Mouse (Mus musculus): ENCODE data around the gene Cmc1. TPM values are rescaled to one million over a fixed set of nuclear protein-coding genes. Genes with fewer than 3 reads are reported as not detected.

The Cmc1 gene
- polyA plus RNA-seq, 1 experiment from 2014 or later = 14.8 TPM

DNA sequence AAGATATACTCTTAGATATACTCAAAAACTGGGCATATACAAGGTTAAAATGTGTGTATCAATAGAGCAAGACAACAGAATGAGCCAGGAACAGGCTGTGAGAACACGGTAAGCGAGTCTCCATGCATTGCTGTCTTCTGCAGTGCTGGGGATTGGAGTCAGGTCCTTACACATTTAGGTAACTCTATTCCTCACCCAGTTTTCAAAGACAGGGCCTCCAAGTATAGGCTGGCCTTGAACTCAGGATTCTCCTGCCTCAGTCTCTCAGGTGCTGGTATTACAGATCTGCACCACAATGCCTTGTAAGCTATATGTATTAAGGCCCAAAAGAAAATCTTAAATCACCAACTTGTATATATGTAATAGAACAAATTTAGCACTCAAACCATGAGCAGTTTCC is 49.5 kb downstream of the Cmc1 start:
- 81% methylated on average over 2 of the region's 2 CpGs for WGBS (ENCODE audit: insufficient replicate concordance)
- no peak for ATAC-seq (ENCODE audit: low read depth)
- Histone ChIP-seq H3K9ac (ENCODE audit: low read depth, low read length) (no peak overlapping the region), H3K4me1 (ENCODE audit: control insufficient read depth, low read depth, low read length) (no peaks in the 10 kb centered on the region), H3K4me2 (ENCODE audit: low read depth, low read length) (no peak overlapping the region), H3K27ac (ENCODE audit: low read length) (no peak overlapping the region), H3K36me3 (ENCODE audit: control insufficient read depth, insufficient read depth) (no peaks in the 10 kb centered on the region), H3K9me3 (replicated peaks; ENCODE audit: control insufficient read depth, low read length) (no peaks in the 10 kb centered on the region), H3K27me3 (ENCODE audit: control insufficient read depth, insufficient read depth, low read depth, low read length) (no peaks in the 10 kb centered on the region), H3K4me3 (ENCODE audit: low read depth, low read length) (no peak overlapping the region)

DNA sequence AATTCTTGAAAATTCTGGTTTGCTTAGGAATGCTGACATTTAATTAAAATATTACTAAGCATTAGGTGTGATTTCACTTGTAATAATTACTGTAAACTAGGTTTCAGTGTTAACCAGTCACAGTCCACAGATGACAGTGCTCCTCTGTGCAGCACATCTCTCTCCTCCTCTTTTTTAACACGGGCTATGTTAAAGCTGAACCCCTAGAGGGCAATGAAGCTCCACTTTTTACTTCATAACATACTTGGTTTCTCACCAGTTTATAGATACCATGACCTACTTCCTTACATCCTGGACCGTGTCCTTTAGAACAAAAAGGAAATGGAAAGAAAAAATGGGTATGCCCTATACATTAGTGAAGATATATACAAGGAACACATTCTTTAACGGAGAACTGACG is 50.6 kb downstream of the Cmc1 start:
- Histone ChIP-seq H3K36me3 (ENCODE audit: control insufficient read depth, insufficient read depth) (no peaks in the 10 kb centered on the region), H3K4me3 (ENCODE audit: low read depth, low read length) (no peak overlapping the region), H3K27me3 (ENCODE audit: control insufficient read depth, insufficient read depth, low read depth, low read length) (no peaks in the 10 kb centered on the region), H3K27ac (ENCODE audit: low read length) (no peak overlapping the region), H3K4me2 (ENCODE audit: low read depth, low read length) (no peak overlapping the region), H3K9ac (ENCODE audit: low read depth, low read length) (no peak overlapping the region), H3K9me3 (replicated peaks; ENCODE audit: control insufficient read depth, low read length) (no peaks in the 10 kb centered on the region), H3K4me1 (ENCODE audit: control insufficient read depth, low read depth, low read length) (no peaks in the 10 kb centered on the region)
- no peak for ATAC-seq (ENCODE audit: low read depth)
- WGBS (ENCODE audit: insufficient replicate concordance) = 42% methylated on average over 4 of the region's 4 CpGs

DNA sequence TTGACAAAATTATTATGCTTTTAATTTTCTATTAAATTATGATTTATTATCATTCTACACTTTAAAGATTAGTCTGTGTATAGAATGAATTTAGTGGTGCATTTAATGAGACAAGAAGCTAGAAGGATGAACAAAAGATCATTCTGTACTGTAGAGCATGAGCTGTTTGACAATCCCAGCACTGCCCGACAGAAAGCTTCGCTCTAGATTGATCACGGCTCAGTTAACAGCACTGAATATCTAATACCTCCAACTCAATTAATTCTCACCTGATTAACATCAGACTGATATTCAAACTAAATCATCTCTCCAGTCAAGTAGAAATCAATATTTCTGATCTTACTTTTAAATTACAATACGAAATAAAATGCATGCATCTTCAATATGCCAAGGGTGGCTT is 66.1 kb downstream of the Cmc1 start:
- Histone ChIP-seq H3K4me1 (ENCODE audit: control insufficient read depth, low read depth, low read length) (no peaks in the 10 kb centered on the region), H3K4me2 (ENCODE audit: low read depth, low read length) (no peak overlapping the region)

DNA sequence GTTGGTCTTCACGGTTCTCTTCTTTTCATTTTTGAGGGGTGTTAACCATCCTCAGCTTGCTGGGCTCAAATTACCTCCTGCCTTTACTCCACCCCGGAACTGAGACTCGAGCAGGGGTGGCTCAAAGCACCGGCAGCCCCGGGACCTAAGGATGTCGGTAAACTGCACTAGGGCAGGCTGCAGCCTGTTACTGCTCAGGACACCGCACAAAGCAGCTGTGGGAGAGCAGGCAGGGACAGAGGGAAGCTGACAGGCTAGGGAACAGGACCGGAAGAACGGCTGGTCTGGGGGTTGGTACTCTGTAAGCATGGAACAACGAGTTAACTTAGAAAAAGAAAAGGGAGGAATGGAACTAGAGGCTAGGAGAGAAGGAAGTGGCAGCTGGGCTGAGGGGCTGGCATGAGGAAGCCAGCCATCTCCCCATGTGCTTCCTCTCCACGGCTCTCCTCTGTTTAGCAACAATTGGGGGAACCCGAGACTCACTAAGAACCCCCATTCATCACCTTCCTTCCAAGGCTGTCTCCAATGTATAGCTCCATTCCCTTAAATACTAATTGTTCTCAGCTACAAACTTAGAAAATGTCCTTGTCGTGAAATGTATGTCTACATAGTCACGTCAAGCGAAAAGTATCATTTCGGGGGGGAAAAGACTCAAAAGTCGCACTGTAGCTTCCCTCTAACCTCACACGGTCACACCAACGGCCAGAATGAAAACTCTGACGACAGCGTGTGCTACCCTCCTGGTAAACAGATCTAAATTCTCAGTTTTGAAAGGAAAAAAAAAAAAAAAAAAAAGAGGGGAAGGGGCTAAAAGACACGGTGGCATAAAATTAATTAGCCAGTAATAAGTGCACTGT is 67.2 kb downstream of the Cmc1 start:
- peak overlapping the region; percentile 57 for H3K4me2 ChIP-seq (ENCODE audit: low read depth, low read length)
- no peaks in the 10 kb centered on the region for H3K36me3 ChIP-seq (ENCODE audit: control insufficient read depth, insufficient read depth)
- no peaks in the 10 kb centered on the region for H3K4me1 ChIP-seq (ENCODE audit: control insufficient read depth, low read depth, low read length)
- 0 out of 2 replicates have a peak overlapping the region, but pooled peaks have one; percentile 32 for H3K9ac ChIP-seq (ENCODE audit: low read depth, low read length)
- WGBS (ENCODE audit: insufficient replicate concordance) = 9% methylated on average over 22 of the region's 22 CpGs
- peak overlapping the region; percentile 41 for H3K4me3 ChIP-seq (ENCODE audit: low read depth, low read length)
- H3K27me3 ChIP-seq (ENCODE audit: control insufficient read depth, insufficient read depth, low read depth, low read length) = no peaks in the 10 kb centered on the region
- peak; percentile 32; the same call in 1 of the 2 replicates for ATAC-seq (ENCODE audit: low read depth)
- no peak overlapping the region for H3K27ac ChIP-seq (ENCODE audit: low read length)
- H3K9me3 ChIP-seq (replicated peaks; ENCODE audit: control insufficient read depth, low read length) = no peaks in the 10 kb centered on the region

More for the DNA sequence above, 66.1 kb downstream of the Cmc1 start:
- Histone ChIP-seq H3K27ac (ENCODE audit: low read length) (no peak overlapping the region), H3K4me3 (ENCODE audit: low read depth, low read length) (no peak overlapping the region), H3K36me3 (ENCODE audit: control insufficient read depth, insufficient read depth) (no peaks in the 10 kb centered on the region), H3K9ac (ENCODE audit: low read depth, low read length) (no peak overlapping the region), H3K9me3 (replicated peaks; ENCODE audit: control insufficient read depth, low read length) (no peaks in the 10 kb centered on the region), H3K27me3 (ENCODE audit: control insufficient read depth, insufficient read depth, low read depth, low read length) (no peaks in the 10 kb centered on the region)
- ATAC-seq (ENCODE audit: low read depth) = no peak
- WGBS (ENCODE audit: insufficient replicate concordance) = 80% methylated on average over 4 of the region's 4 CpGs

DNA sequence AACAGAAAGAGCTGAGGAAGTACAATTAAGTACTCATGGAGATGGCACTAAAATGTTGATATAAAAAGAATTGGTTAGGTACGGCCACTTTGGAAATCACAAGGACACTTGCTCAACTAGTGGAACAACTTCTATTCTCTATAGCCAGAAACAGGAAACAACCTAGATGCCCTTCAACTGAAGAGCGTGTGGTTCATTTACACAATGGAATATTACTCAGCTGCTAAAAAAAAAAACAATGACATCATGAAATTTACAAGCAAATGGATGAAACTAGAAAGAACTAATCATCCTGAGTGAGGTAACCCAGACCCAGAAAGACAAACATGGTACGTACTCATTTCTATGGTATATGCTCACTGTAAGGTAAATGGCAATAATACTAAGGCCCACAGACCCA is 76.6 kb downstream of the Cmc1 start:
- H3K9me3 ChIP-seq (replicated peaks; ENCODE audit: control insufficient read depth, low read length) = no peaks in the 10 kb centered on the region
- WGBS (ENCODE audit: insufficient replicate concordance) = 83% methylated on average over 3 of the region's 3 CpGs
- H3K4me2 ChIP-seq (ENCODE audit: low read depth, low read length) = no peak overlapping the region
- H3K27me3 ChIP-seq (ENCODE audit: control insufficient read depth, insufficient read depth, low read depth, low read length) = no peaks in the 10 kb centered on the region
- no peak overlapping the region for H3K27ac ChIP-seq (ENCODE audit: low read length)
- peaks cover 13% of the 10 kb centered on the region for H3K4me1 ChIP-seq (ENCODE audit: control insufficient read depth, low read depth, low read length)
- no peaks in the 10 kb centered on the region for H3K36me3 ChIP-seq (ENCODE audit: control insufficient read depth, insufficient read depth)
- H3K9ac ChIP-seq (ENCODE audit: low read depth, low read length) = no peak overlapping the region
- no peak for ATAC-seq (ENCODE audit: low read depth)
- H3K4me3 ChIP-seq (ENCODE audit: low read depth, low read length) = no peak overlapping the region

DNA sequence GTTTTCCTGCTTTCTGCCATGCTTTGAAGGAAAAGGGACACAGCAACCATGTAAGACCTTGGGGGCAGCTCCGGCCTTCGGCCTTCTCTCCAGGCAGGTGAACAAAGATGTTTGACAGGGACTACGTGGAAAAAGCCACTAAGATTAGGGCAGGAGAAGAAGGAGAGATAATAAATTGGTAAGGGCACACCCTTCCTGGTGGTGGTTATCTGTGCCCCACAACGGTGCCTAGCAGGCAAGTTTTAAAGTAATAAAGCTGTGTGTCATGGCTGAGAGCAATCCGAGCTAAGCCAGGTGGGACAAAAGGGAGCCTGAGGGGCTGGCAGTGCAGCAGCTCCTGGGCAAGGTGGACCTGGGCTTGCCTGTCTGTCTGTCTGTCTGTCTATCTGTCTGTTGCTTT is 77.9 kb downstream of the Cmc1 start:
- Histone ChIP-seq H3K27me3 (ENCODE audit: control insufficient read depth, insufficient read depth, low read depth, low read length) (no peaks in the 10 kb centered on the region), H3K4me3 (ENCODE audit: low read depth, low read length) (no peak overlapping the region; the same call in 1 of the 2 replicates), H3K36me3 (ENCODE audit: control insufficient read depth, insufficient read depth) (no peaks in the 10 kb centered on the region), H3K9me3 (replicated peaks; ENCODE audit: control insufficient read depth, low read length) (no peaks in the 10 kb centered on the region), H3K27ac (ENCODE audit: low read length) (no peak overlapping the region), H3K9ac (ENCODE audit: low read depth, low read length) (no peak overlapping the region), H3K4me1 (ENCODE audit: control insufficient read depth, low read depth, low read length) (peaks cover 13% of the 10 kb centered on the region), H3K4me2 (ENCODE audit: low read depth, low read length) (peak overlapping the region; percentile 39)
- ATAC-seq (ENCODE audit: low read depth) = peak; percentile 92
- WGBS (ENCODE audit: insufficient replicate concordance) = 37% methylated on average over 5 of the region's 5 CpGs

DNA sequence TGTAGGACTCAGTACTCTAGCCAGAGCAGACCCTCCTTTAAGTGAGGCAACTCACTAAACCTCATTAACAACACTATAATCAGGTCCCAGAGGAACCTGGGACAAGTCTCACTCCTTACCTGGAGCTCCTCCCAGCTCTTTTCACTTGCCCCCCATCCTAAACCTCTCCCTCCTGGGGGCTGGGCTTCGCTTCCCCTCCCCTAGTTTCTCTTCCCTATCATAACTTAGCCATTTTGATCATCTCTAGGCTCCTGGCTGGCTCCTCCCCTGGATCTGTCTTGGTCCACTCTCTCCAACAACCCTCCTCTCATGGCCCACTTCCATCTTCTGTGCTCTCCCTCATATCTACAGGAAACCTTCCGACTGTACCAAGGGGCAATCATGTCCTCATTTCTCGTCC is 78.6 kb downstream of the Cmc1 start:
- 56% methylated on average over 3 of the region's 3 CpGs for WGBS (ENCODE audit: insufficient replicate concordance)
- Histone ChIP-seq H3K9me3 (replicated peaks; ENCODE audit: control insufficient read depth, low read length) (no peaks in the 10 kb centered on the region), H3K36me3 (ENCODE audit: control insufficient read depth, insufficient read depth) (no peaks in the 10 kb centered on the region), H3K9ac (ENCODE audit: low read depth, low read length) (no peak overlapping the region), H3K27me3 (ENCODE audit: control insufficient read depth, insufficient read depth, low read depth, low read length) (no peaks in the 10 kb centered on the region), H3K4me3 (ENCODE audit: low read depth, low read length) (no peak overlapping the region), H3K4me2 (ENCODE audit: low read depth, low read length) (no peak overlapping the region), H3K27ac (ENCODE audit: low read length) (no peak overlapping the region), H3K4me1 (ENCODE audit: control insufficient read depth, low read depth, low read length) (peaks cover 13% of the 10 kb centered on the region)
- no peak for ATAC-seq (ENCODE audit: low read depth)

DNA sequence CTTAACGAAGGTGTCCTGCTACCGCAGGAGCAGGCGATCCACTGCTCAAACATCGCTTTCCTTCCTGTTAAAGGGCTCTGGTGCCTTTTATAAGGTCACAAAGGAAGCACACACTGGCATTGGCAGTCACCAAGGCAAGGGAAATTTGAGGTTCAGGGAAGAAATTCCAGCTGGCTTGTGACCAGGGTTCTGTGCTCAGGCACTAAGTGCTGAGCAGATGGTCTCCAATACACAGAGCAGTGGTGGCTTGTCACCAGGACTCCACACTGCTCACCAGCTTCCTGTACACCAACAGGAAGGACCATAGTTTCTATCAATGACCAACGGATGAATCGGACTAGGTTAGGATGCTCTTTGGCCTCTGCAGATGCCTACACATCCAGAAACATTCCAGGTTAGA is 79.5 kb downstream of the Cmc1 start:
- WGBS (ENCODE audit: insufficient replicate concordance) = 86% methylated on average over 6 of the region's 6 CpGs

DNA sequence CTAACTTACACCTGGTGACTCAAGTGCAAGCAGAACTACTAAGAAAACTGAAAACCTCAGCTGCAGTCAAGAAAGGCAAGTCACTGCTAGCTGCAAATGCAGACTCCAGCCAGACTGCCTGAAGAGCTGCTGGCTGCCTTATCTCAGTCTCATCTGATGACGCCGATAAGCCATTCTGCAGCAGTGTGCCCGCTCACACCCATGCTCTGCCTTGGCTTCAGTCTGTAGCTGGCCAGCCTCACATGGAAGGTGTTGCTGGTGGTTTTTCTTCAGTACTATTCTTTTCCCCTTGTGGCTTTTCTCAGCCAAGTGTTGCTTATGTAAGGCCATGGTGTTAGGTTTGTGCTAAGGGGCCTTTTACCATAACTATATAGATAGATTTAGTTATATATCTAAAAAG is 90.9 kb downstream of the Cmc1 start:
- no peak overlapping the region for H3K9ac ChIP-seq (ENCODE audit: low read depth, low read length)
- H3K9me3 ChIP-seq (replicated peaks; ENCODE audit: control insufficient read depth, low read length) = no peaks in the 10 kb centered on the region
- no peak for ATAC-seq (ENCODE audit: low read depth)
- WGBS (ENCODE audit: insufficient replicate concordance) = 77% methylated on average over 3 of the region's 3 CpGs
- peaks cover 9% of the 10 kb centered on the region for H3K36me3 ChIP-seq (ENCODE audit: control insufficient read depth, insufficient read depth)
- no peak overlapping the region for H3K4me3 ChIP-seq (ENCODE audit: low read depth, low read length)
- H3K4me1 ChIP-seq (ENCODE audit: control insufficient read depth, low read depth, low read length) = no peaks in the 10 kb centered on the region
- H3K4me2 ChIP-seq (ENCODE audit: low read depth, low read length) = no peak overlapping the region
- H3K27ac ChIP-seq (ENCODE audit: low read length) = no peak overlapping the region
- no peaks in the 10 kb centered on the region for H3K27me3 ChIP-seq (ENCODE audit: control insufficient read depth, insufficient read depth, low read depth, low read length)

More for the DNA sequence above, 79.5 kb downstream of the Cmc1 start:
- H3K9ac ChIP-seq (ENCODE audit: low read depth, low read length) = no peak overlapping the region
- no peak for ATAC-seq (ENCODE audit: low read depth)
- no peak overlapping the region for H3K4me3 ChIP-seq (ENCODE audit: low read depth, low read length)
- no peaks in the 10 kb centered on the region for H3K27me3 ChIP-seq (ENCODE audit: control insufficient read depth, insufficient read depth, low read depth, low read length)
- no peak overlapping the region for H3K4me2 ChIP-seq (ENCODE audit: low read depth, low read length)
- no peaks in the 10 kb centered on the region for H3K9me3 ChIP-seq (replicated peaks; ENCODE audit: control insufficient read depth, low read length)
- H3K4me1 ChIP-seq (ENCODE audit: control insufficient read depth, low read depth, low read length) = peaks cover 13% of the 10 kb centered on the region
- H3K27ac ChIP-seq (ENCODE audit: low read length) = no peak overlapping the region
- H3K36me3 ChIP-seq (ENCODE audit: control insufficient read depth, insufficient read depth) = no peaks in the 10 kb centered on the region

All from liver, embryonic 16.5 days (tissue).